Mouse (Mus musculus): Measurements from ENCODE around the gene Ldlrad3. TPM values are rescaled to one million over a fixed set of nuclear protein-coding genes. Genes with fewer than 3 reads are reported as not detected.

The Ldlrad3 gene
- polyA plus RNA-seq, 2 experiments = 2.1 to 2.9 TPM

DNA sequence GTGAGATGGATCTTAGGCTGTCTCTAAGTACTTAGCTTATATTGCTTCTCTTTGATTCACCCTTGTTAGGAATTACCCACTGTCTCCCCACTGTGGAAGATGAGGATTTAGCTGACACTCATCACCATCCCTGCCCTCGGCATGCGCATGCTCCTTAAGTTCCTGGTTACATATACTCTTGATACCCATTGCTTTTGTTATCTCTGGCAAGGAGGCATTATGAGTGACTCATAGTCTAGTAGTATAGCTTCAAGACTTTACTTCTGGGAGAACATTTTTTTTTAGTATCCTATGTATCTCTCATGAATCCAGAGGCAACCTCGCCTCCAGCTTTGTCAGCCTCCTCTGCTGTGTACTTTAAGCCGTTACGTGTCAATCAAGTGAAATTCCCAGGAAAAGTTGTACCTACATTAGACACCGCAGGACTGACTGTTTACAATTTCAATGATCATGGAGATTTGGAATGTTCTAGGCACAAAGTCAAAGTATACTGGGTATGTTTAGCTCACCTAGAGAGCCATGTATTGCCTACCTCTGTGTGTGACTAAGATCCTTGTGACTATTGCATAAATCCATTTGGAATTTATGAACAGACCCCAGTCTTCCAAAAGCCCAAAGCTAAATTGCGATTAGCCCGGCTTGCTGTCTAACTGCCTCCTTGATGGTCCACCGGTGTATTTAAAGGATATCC lies 202.2 kb downstream of the Ldlrad3 start:
- DNase-seq (ENCODE audit: low read depth in 3 of 3, low spot score in 3 of 3) (no peak), ATAC-seq (ENCODE audit: insufficient read depth) (no peak)
- Histone ChIP-seq H3K27ac (no peak overlapping the region), H3K9ac (replicated peaks) (no peak overlapping the region), H3K4me2 (ENCODE audit: low read depth) (no peak overlapping the region), H3K4me1 (replicated peaks; ENCODE audit: control insufficient read depth in 2 of 2, insufficient read depth in 2 of 2, low read length in 1 of 2) (peaks cover 0 to 5% of the 10 kb centered on the region in 2 experiments; a peak in 1 of 4 replicates), H3K27me3 (ENCODE audit: control insufficient read depth, insufficient read depth, low read length) (no peaks in the 10 kb centered on the region), H3K36me3 (replicated peaks; ENCODE audit: control insufficient read depth, insufficient read depth, low read depth) (no peaks in the 10 kb centered on the region), H3K9me3 (ENCODE audit: control insufficient read depth, low read length) (no peaks in the 10 kb centered on the region), H3K4me3 (ENCODE audit: insufficient read depth in 1 of 2, low read depth in 2 of 2, low read length in 2 of 2) (no peak overlapping the region)
- 73% methylated on average over 9 of the region's 9 CpGs for WGBS (ENCODE audit: insufficient replicate concordance)
- no peak for TF ChIP-seq EP300 (IDR thresholded peaks at IDR 0.05; ENCODE audit: low read depth)
- TF ChIP-seq CTCF (IDR thresholded peaks at IDR 0.05; ENCODE audit: low read depth) = no peak

- Histone ChIP-seq H3K9me3 (ENCODE audit: control insufficient read depth, low read length) (no peaks in the 10 kb centered on the region), H3K4me3 (ENCODE audit: insufficient read depth in 1 of 2, low read depth in 2 of 2, low read length in 2 of 2) (no peak overlapping the region), H3K9ac (replicated peaks) (no peak overlapping the region), H3K27me3 (ENCODE audit: control insufficient read depth, insufficient read depth, low read length) (no peaks in the 10 kb centered on the region), H3K4me1 (replicated peaks; ENCODE audit: control insufficient read depth in 2 of 2, insufficient read depth in 2 of 2, low read length in 1 of 2) (peaks cover 0 to 5% of the 10 kb centered on the region in 2 experiments; a peak in 1 of 4 replicates), H3K4me2 (ENCODE audit: low read depth) (no peak overlapping the region), H3K27ac (no peak overlapping the region), H3K36me3 (replicated peaks; ENCODE audit: control insufficient read depth, insufficient read depth, low read depth) (no peaks in the 10 kb centered on the region)
- DNase-seq (ENCODE audit: low read depth in 3 of 3, low spot score in 3 of 3) (no peak), ATAC-seq (ENCODE audit: insufficient read depth) (no peak)
- TF ChIP-seq CTCF (IDR thresholded peaks at IDR 0.05; ENCODE audit: low read depth) (no peak), EP300 (IDR thresholded peaks at IDR 0.05; ENCODE audit: low read depth) (no peak)
- 61% methylated on average over 15 of the region's 15 CpGs for WGBS (ENCODE audit: insufficient replicate concordance)
Observed at GRCm38 (mm10) chr2:101983082-101983852, 202.9 kb downstream of the Ldlrad3 start.

DNA sequence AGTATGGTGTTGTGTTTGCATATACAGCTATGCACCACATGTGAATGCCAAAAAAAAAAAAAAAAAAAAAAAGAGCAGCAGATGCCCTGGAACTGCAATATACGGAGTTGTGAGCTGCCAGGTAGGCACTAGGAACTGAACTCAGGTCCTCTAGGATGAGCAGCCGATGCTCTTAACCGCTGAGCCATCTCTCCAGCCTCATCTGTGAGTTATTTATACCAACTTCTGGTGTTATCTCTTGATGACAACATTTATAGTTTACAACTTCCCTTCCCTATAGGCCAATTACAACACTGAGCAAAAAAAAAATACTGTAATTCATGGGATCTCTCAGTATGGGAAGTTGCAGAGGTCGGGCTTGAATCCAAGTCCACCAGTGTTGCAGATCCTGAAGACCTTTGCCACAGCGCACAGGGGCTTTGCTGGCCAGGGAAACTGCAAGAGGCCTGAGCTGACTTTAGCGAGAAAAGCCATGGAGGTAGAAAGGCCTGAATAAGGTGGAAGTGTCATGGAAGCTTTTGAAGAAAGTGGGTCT lies 204.2 kb downstream of the Ldlrad3 start:
- DNase-seq (ENCODE audit: low read depth in 3 of 3, low spot score in 3 of 3) = no peak

DNA sequence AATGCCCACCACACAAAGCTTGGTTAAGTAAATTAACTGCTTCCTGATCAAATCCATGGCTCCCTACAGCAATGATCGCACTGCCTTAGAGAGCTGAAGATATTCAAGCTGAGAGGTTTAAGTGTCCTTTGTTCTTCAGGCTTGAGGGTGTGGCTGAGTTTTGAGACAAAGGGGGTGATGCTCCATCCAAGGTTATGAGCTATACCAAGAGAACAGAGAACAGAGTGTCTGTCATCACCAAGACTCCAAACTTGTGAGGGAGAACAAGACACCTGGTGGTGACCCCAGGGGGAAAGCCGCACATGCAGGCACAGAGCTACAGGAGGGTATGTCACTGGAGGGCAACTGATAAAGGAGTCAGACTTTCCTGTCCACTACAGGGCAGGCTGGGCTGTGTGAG lies 205.0 kb downstream of the Ldlrad3 start:
- ATAC-seq (ENCODE audit: insufficient read depth) = no peak
- H3K9ac ChIP-seq (replicated peaks) = no peak overlapping the region
- no peak overlapping the region for H3K4me2 ChIP-seq (ENCODE audit: low read depth)
- WGBS (ENCODE audit: insufficient replicate concordance) = 72% methylated on average over 2 of the region's 2 CpGs
- H3K27ac ChIP-seq = no peak overlapping the region
- peaks cover 0 to 5% of the 10 kb centered on the region in 2 experiments; a peak in 1 of 4 replicates for H3K4me1 ChIP-seq (replicated peaks; ENCODE audit: control insufficient read depth in 2 of 2, insufficient read depth in 2 of 2, low read length in 1 of 2)
- H3K4me3 ChIP-seq (ENCODE audit: insufficient read depth in 1 of 2, low read depth in 2 of 2, low read length in 2 of 2) = no peak overlapping the region
- no peaks in the 10 kb centered on the region for H3K36me3 ChIP-seq (replicated peaks; ENCODE audit: control insufficient read depth, insufficient read depth, low read depth)
- H3K9me3 ChIP-seq (ENCODE audit: control insufficient read depth, low read length) = no peaks in the 10 kb centered on the region
- no peaks in the 10 kb centered on the region for H3K27me3 ChIP-seq (ENCODE audit: control insufficient read depth, insufficient read depth, low read length)
- TF ChIP-seq CTCF (IDR thresholded peaks at IDR 0.05; ENCODE audit: low read depth) (no peak), EP300 (IDR thresholded peaks at IDR 0.05; ENCODE audit: low read depth) (no peak)
- no peak for DNase-seq (ENCODE audit: low read depth in 3 of 3, low spot score in 3 of 3)

More for the DNA sequence above, 204.2 kb downstream of the Ldlrad3 start:
- TF ChIP-seq EP300 (IDR thresholded peaks at IDR 0.05; ENCODE audit: low read depth) (no peak), CTCF (IDR thresholded peaks at IDR 0.05; ENCODE audit: low read depth) (no peak)
- Histone ChIP-seq H3K4me1 (replicated peaks; ENCODE audit: control insufficient read depth in 2 of 2, insufficient read depth in 2 of 2, low read length in 1 of 2) (peaks cover 0 to 5% of the 10 kb centered on the region in 2 experiments; a peak in 1 of 4 replicates), H3K9ac (replicated peaks) (no peak overlapping the region), H3K27ac (no peak overlapping the region), H3K4me2 (ENCODE audit: low read depth) (no peak overlapping the region), H3K36me3 (replicated peaks; ENCODE audit: control insufficient read depth, insufficient read depth, low read depth) (no peaks in the 10 kb centered on the region), H3K9me3 (ENCODE audit: control insufficient read depth, low read length) (no peaks in the 10 kb centered on the region), H3K4me3 (ENCODE audit: insufficient read depth in 1 of 2, low read depth in 2 of 2, low read length in 2 of 2) (no peak overlapping the region), H3K27me3 (ENCODE audit: control insufficient read depth, insufficient read depth, low read length) (no peaks in the 10 kb centered on the region)
- WGBS (ENCODE audit: insufficient replicate concordance) = 66% methylated on average over 6 of the region's 6 CpGs
- no peak for ATAC-seq (ENCODE audit: insufficient read depth)

GRCm38 (mm10) chr2:101980456-101980947 lies 205.7 kb downstream of the Ldlrad3 start:
- ATAC-seq (ENCODE audit: insufficient read depth) (no peak), DNase-seq (ENCODE audit: low read depth in 3 of 3, low spot score in 3 of 3) (no peak)
- Histone ChIP-seq H3K4me3 (ENCODE audit: insufficient read depth in 1 of 2, low read depth in 2 of 2, low read length in 2 of 2) (no peak overlapping the region), H3K27ac (no peak overlapping the region), H3K4me1 (replicated peaks; ENCODE audit: control insufficient read depth in 2 of 2, insufficient read depth in 2 of 2, low read length in 1 of 2) (peaks cover 0 to 5% of the 10 kb centered on the region in 2 experiments; a peak in 1 of 4 replicates), H3K27me3 (ENCODE audit: control insufficient read depth, insufficient read depth, low read length) (no peaks in the 10 kb centered on the region), H3K36me3 (replicated peaks; ENCODE audit: control insufficient read depth, insufficient read depth, low read depth) (no peaks in the 10 kb centered on the region), H3K9ac (replicated peaks) (no peak overlapping the region), H3K4me2 (ENCODE audit: low read depth) (no peak overlapping the region), H3K9me3 (ENCODE audit: control insufficient read depth, low read length) (no peaks in the 10 kb centered on the region)
- TF ChIP-seq CTCF (IDR thresholded peaks at IDR 0.05; ENCODE audit: low read depth) (no peak), EP300 (IDR thresholded peaks at IDR 0.05; ENCODE audit: low read depth) (no peak)
- WGBS (ENCODE audit: insufficient replicate concordance) = 70% methylated on average over 8 of the region's 8 CpGs
